Comparison of ENCODE assay signal across 2 mouse cellular contexts in genomic region chr2:90824528-90824927, GRCm38 (mm10). TPM values are rescaled to one million over a fixed set of nuclear protein-coding genes. Genes with fewer than 3 reads are reported as not detected.
"Had no signal": no experiment of that assay in that cellular context is flagged by ENCODE, and none has a peak within 500 bp of the region (broad histone marks: within the 10 kb centered on the region; RNA-seq: fewer than 3 reads in every experiment).

No protein-coding gene starts in this region.

RNA-seq across cellular contexts. Expression of gene Agbl2, which starts 42.0 kb away (rescaled TPM):
- polyA plus RNA-seq: liver, postnatal 0 days; macrophage had no signal
